Mouse (Mus musculus) embryonic facial prominence, embryonic 13.5 days (tissue): ENCODE measurements around the gene Fam3b. TPM values are rescaled to one million over a fixed set of nuclear protein-coding genes. Genes with fewer than 3 reads are reported as not detected.

Experiments used
- ATAC-seq: fragments of 200-750 bp; cut with Nextera tagmentation; 2 replicates; pipeline ENCODE4 v1.8.0; 2017; ENCODE audit warnings: low read depth; ENCODE audit not compliant: insufficient number of reproducible peaks, insufficient read depth, low FRiP score, low TSS enrichment
- H3K27ac ChIP-seq: fragments of 300-500 bp; sonication (generic); 2 replicates; pipeline ENCODE4 v1.5.1; 2015; ENCODE audit warnings: moderate library complexity, mild to moderate bottlenecking, inconsistent platforms
- H3K27me3 ChIP-seq: fragments of 300-500 bp; sonication (generic); 2 replicates; pipeline ENCODE4 v1.6.1; 2015; ENCODE audit warnings: mild to moderate bottlenecking, inconsistent platforms
- H3K36me3 ChIP-seq: fragments of 300-500 bp; sonication (generic); 2 replicates; pipeline ENCODE4 v1.6.1; 2015; ENCODE audit warnings: mild to moderate bottlenecking, inconsistent platforms
- H3K4me1 ChIP-seq: fragments of 300-500 bp; sonication (generic); 2 replicates; pipeline ENCODE4 v1.6.1; 2015; ENCODE audit warnings: inconsistent platforms
- H3K4me2 ChIP-seq: fragments of 300-500 bp; sonication (generic); 2 replicates; pipeline ENCODE4 v1.6.1; 2015; ENCODE audit warnings: moderate library complexity, mild to moderate bottlenecking, inconsistent platforms
- H3K4me3 ChIP-seq: fragments of 300-500 bp; sonication (generic); 2 replicates; pipeline ENCODE4 v1.5.1; 2015; ENCODE audit warnings: mild to moderate bottlenecking, inconsistent platforms
- H3K9ac ChIP-seq: fragments of 300-500 bp; sonication (generic); 2 replicates; pipeline ENCODE4 v1.6.1; 2015; ENCODE audit warnings: mild to moderate bottlenecking, inconsistent platforms
- H3K9me3 ChIP-seq: fragments of 300-500 bp; sonication (generic); 2 replicates; pipeline ENCODE4 v1.6.1; 2016; ENCODE audit warnings: inconsistent platforms
- WGBS: fragments of 180-500 bp; shearing (Covaris S2); methylation state at CpG from one replicate; pipeline ENCODE4 v1.1.7; 2015; ENCODE audit warnings: mixed read lengths; 5-methylcytosine and 5-hydroxymethylcytosine counted together
- polyA plus RNA-seq: library from polyadenylated mRNA; unstranded; fragments of >200 nt; fragmentation: Nextera tagmentation; extraction: Ambion mirVana; gene quantifications from 2 replicates; pipeline ENCODE4 v1.2.1, GENCODE M21; 2015

Gene Fam3b
- polyA plus RNA-seq, 1 experiment from 2014 or later = not detected

DNA sequence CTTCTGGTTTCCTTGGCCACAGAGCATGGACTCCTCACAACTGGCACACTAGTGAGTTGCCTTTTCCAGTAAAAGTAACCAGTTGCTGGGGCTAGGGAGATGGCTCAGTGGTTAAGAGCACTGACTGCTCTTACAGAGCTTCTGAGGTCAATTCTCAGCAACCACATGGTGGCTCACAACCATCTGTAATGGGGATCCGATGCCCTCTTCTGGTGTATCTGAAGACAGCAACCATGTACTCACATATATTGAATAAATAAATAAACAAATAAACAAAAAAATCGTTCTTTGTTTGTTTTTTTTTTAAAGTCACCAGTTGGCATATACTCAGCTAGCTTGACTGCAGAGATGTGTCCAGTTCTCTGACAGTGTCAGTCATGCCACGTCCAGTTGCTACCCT lies 1.7 kb upstream of the Fam3b start:
- Histone ChIP-seq H3K4me1 (no peaks in the 10 kb centered on the region), H3K4me2 (no peak overlapping the region), H3K4me3 (no peak overlapping the region), H3K27me3 (no peaks in the 10 kb centered on the region), H3K9ac (no peak overlapping the region), H3K27ac (no peak overlapping the region), H3K9me3 (no peaks in the 10 kb centered on the region), H3K36me3 (no peaks in the 10 kb centered on the region)
- 71% methylated on average over 3 of the region's 3 CpGs for WGBS
- no peak for ATAC-seq

DNA sequence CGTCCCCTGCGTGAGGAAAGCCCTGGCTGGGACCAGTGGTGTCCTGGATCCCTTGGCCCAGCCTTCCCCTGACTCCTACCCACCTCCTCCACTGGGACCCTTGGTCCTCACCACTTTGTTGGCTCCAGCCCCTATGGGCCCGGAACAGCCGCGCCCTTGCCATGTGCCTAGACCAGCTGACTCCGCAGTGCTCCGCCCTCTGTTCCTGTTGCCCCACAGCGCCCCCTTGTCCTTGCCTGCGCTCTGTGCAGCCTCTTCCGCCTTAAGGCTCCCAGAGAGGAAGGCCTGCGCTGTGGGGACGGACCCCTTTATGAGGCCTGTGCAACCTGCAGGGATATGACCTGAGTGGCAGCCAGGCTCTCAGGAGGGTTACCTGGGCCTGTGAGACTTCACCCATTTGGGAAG lies 2.3 kb downstream of the Fam3b start:
- H3K4me2 ChIP-seq = no peak overlapping the region
- no peaks in the 10 kb centered on the region for H3K36me3 ChIP-seq
- no peak overlapping the region for H3K27ac ChIP-seq
- WGBS = 87% methylated on average over 12 of the region's 12 CpGs
- no peaks in the 10 kb centered on the region for H3K9me3 ChIP-seq
- ATAC-seq = no peak; the same call in 1 of the 2 replicates
- H3K4me3 ChIP-seq = no peak overlapping the region
- no peaks in the 10 kb centered on the region for H3K27me3 ChIP-seq
- no peak overlapping the region for H3K9ac ChIP-seq
- 0 out of 2 replicates have a peak, but pooled peaks cover 4% of the 10 kb centered on the region for H3K4me1 ChIP-seq

DNA sequence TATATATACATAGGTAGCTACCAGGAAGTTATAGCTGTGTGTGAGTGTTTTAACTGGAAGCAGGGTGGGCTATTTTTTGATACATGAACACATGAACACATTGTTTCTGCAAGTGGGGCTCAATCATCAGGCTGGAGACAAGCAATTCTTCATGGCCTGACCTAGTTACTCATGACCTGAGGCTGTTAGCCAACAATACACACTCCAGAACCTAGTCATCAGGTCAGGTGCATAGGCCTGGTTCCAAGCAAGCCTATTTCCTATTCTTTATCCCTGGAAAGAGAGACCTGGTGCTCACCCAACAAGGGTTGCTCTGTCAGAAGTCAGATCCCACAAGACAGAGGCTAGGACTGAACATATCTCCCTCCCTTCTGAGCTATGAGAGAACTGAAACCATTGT lies 3.1 kb downstream of the Fam3b start:
- no peak for ATAC-seq
- Histone ChIP-seq H3K4me2 (no peak overlapping the region), H3K4me3 (no peak overlapping the region), H3K36me3 (no peaks in the 10 kb centered on the region), H3K27me3 (no peaks in the 10 kb centered on the region), H3K4me1 (0 out of 2 replicates have a peak, but pooled peaks cover 4% of the 10 kb centered on the region), H3K9me3 (no peaks in the 10 kb centered on the region), H3K9ac (no peak overlapping the region), H3K27ac (no peak overlapping the region)

DNA sequence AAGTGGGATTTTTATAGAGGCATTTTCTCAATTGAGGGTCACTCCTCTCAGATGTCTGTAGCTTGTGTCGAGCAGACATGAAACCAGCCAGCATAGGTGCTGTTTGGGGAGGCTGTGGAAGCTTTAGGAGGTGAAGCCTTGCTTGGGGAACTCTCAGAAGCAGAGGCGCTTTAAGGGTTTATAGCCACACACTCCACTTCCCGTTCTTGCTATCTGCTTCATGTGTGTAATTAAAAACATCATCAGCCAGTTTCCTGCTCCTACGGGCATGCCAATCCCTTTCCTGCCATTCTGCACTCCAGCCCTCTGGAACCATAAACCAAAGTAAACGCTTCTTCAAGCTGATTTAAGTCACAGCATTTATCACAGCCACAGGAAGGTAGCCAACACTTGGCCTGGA lies 3.8 kb downstream of the Fam3b start:
- Histone ChIP-seq H3K4me3 (no peak overlapping the region), H3K36me3 (no peaks in the 10 kb centered on the region), H3K27ac (no peak overlapping the region), H3K27me3 (no peaks in the 10 kb centered on the region), H3K4me2 (no peak overlapping the region), H3K4me1 (0 out of 2 replicates have a peak, but pooled peaks cover 4% of the 10 kb centered on the region), H3K9ac (no peak overlapping the region), H3K9me3 (no peaks in the 10 kb centered on the region)
- WGBS = 35% methylated on average over 5 of the region's 5 CpGs
- ATAC-seq = no peak

DNA sequence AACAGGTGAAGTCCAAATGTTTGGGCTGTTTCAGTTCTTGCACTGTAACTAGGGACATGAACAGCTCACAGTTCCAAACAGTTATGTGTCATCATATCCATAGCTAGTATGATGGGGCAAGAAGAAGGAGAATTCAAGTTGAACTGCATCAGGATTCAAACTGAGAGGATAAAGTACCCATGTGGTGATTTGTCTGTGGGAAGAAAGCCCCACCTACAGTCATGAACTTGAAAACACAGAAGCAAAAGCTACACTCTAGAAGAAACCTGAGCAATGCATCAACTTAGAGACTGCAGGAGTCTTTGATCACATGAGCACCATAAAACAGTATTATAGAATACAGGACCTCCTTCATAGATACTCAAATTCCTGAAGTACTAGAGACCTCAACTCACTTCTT lies 6.8 kb downstream of the Fam3b start:
- Histone ChIP-seq H3K4me3 (no peak overlapping the region), H3K9ac (no peak overlapping the region), H3K27me3 (no peaks in the 10 kb centered on the region), H3K27ac (no peak overlapping the region), H3K4me2 (no peak overlapping the region), H3K4me1 (0 out of 2 replicates have a peak, but pooled peaks cover 4% of the 10 kb centered on the region), H3K36me3 (no peaks in the 10 kb centered on the region), H3K9me3 (no peaks in the 10 kb centered on the region)
- no peak for ATAC-seq

DNA sequence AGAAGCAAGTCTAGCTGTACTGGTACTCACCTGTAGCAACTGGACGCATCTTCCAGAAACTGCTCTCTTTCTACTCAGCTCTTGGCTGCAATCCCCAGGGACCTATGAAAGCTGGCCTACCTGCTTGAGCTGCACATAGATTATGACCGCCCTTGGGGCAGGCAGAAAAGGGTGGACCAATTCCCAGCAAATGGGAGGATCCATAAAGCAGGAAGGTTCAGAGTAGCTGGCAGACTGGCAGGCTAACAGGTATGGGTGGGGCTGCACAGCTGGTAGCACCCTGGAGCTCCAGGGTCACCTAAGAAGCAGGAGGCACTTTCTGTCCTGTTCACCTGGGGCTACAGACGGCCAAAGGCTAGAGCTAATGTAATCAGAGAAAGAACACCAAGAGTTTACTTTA lies 9.8 kb downstream of the Fam3b start:
- Histone ChIP-seq H3K9ac (no peak overlapping the region), H3K27ac (no peak overlapping the region), H3K36me3 (no peaks in the 10 kb centered on the region), H3K4me3 (no peak overlapping the region), H3K9me3 (no peaks in the 10 kb centered on the region), H3K4me2 (no peak overlapping the region), H3K27me3 (no peaks in the 10 kb centered on the region), H3K4me1 (no peaks in the 10 kb centered on the region)
- no peak for ATAC-seq
- WGBS = 80% methylated on average over 3 of the region's 3 CpGs

DNA sequence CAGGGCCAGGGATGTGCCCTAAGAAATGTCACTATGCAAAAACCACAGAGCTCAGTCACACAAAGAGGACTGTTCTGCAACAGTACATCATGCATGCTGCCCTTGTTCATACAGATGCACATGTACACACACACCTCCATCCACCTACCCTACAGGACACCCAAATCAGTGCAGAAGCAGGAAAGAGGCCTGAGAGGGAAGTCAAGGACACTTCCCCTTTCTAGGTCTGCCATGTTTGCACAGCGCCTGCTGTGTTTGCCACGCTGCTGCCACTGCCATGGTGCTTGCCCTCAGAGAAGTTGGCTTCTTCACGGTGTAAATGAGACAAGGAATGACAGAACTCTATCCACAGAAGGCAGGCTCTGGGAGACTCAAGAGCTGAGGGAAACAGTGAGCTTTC lies 10.8 kb downstream of the Fam3b start:
- no peak for ATAC-seq
- no peak overlapping the region for H3K27ac ChIP-seq
- H3K4me1 ChIP-seq = no peaks in the 10 kb centered on the region
- no peaks in the 10 kb centered on the region for H3K36me3 ChIP-seq
- H3K27me3 ChIP-seq = no peaks in the 10 kb centered on the region
- 88% methylated on average over 3 of the region's 3 CpGs for WGBS
- no peak overlapping the region for H3K9ac ChIP-seq
- no peaks in the 10 kb centered on the region for H3K9me3 ChIP-seq
- no peak overlapping the region for H3K4me2 ChIP-seq
- H3K4me3 ChIP-seq = no peak overlapping the region

DNA sequence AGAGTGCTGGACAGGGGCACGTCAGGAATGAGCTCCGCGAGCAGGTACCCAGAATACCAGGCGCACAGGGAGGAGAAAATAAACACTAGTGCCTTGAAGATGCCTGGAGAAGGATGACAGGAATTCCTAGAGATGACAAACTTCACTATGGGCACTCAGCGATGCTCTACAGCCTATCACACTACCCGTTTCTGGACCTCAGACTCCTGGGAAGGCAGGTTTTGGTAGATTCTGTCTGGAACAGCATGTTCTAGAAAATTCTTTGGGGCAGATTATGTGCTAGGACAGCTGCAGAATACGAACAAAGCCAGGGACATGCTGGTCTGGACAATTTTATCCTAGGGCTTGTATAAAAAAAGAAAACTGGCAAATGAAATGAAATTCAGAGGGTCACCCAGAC lies 13.7 kb downstream of the Fam3b start:
- no peak overlapping the region for H3K27ac ChIP-seq
- no peaks in the 10 kb centered on the region for H3K36me3 ChIP-seq
- no peaks in the 10 kb centered on the region for H3K9me3 ChIP-seq
- no peak overlapping the region for H3K4me2 ChIP-seq
- H3K27me3 ChIP-seq = no peaks in the 10 kb centered on the region
- 91% methylated on average over 7 of the region's 7 CpGs for WGBS
- no peak overlapping the region for H3K4me3 ChIP-seq
- no peaks in the 10 kb centered on the region for H3K4me1 ChIP-seq
- ATAC-seq = no peak
- no peak overlapping the region for H3K9ac ChIP-seq

DNA sequence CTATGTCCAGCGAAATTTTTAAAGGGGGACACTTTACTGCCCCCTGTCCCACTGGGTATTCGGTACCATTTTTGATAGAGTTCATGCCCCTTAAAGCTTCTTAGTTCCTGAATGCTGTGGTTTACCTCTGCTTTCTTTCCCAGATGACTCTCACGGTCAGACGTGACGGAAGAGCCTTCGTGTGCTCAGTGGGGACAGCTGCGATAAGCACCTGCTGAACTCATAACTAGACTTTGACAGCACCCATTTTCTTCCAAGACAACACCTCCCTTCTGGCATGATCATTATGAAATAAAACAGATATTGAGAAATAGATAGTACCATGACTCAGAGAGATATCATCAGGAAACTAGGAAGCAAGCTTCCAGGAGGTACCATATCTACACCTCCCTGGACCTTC lies 15.2 kb downstream of the Fam3b start:
- Histone ChIP-seq H3K27me3 (no peaks in the 10 kb centered on the region), H3K9me3 (no peaks in the 10 kb centered on the region), H3K9ac (no peak overlapping the region), H3K36me3 (no peaks in the 10 kb centered on the region), H3K4me1 (no peaks in the 10 kb centered on the region), H3K4me3 (no peak overlapping the region), H3K27ac (no peak overlapping the region), H3K4me2 (no peak overlapping the region)
- 86% methylated on average over 7 of the region's 7 CpGs for WGBS
- no peak for ATAC-seq

DNA sequence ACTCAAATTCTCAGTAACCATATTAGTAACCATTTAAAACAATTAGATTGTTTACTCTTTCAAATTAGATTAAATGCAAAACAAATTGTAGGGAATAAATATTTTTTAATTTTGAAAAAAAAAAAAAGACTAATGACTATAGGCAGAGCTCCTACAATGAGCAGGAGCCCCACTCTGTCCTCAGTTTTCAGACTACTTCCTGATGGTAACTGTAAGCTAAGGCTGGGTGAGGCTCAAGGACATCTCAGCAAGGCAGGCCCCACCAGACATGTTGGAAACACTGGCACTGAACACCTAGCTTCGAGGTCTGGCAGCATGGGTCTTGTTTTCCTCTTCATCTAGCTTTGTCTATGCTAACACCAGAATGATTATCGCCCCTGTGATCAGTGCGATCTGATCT lies 16.5 kb downstream of the Fam3b start:
- no peak overlapping the region for H3K4me2 ChIP-seq
- no peaks in the 10 kb centered on the region for H3K27me3 ChIP-seq
- ATAC-seq = no peak
- H3K4me3 ChIP-seq = no peak overlapping the region
- 90% methylated on average over 3 of the region's 3 CpGs for WGBS
- H3K36me3 ChIP-seq = no peaks in the 10 kb centered on the region
- H3K4me1 ChIP-seq = no peaks in the 10 kb centered on the region
- no peak overlapping the region for H3K27ac ChIP-seq
- no peaks in the 10 kb centered on the region for H3K9me3 ChIP-seq
- no peak overlapping the region for H3K9ac ChIP-seq

DNA sequence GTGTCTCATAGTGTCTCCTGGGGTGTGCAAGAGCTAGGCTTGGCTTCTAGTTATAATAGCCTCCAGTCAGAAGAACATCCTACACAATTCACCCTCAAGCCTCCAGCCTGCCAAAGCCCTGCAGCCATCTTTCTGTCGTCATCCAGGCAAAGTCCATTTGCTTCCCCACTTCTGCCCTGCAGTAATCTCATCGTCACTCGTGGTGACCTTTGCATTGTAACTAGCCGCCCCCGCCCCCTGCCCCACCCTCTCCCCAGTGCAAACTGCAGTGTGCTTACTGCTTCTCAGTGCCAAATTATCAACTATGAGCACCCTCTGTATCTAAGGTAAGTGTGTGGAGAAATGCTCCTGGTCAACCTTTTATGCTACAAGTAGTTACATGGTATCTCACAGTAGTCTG lies 16.9 kb downstream of the Fam3b start:
- no peak overlapping the region for H3K9ac ChIP-seq
- no peaks in the 10 kb centered on the region for H3K4me1 ChIP-seq
- no peaks in the 10 kb centered on the region for H3K27me3 ChIP-seq
- no peak for ATAC-seq
- H3K27ac ChIP-seq = no peak overlapping the region
- no peaks in the 10 kb centered on the region for H3K9me3 ChIP-seq
- WGBS = 59% methylated on average over 5 of the region's 5 CpGs
- no peaks in the 10 kb centered on the region for H3K36me3 ChIP-seq
- H3K4me2 ChIP-seq = no peak overlapping the region
- no peak overlapping the region for H3K4me3 ChIP-seq

DNA sequence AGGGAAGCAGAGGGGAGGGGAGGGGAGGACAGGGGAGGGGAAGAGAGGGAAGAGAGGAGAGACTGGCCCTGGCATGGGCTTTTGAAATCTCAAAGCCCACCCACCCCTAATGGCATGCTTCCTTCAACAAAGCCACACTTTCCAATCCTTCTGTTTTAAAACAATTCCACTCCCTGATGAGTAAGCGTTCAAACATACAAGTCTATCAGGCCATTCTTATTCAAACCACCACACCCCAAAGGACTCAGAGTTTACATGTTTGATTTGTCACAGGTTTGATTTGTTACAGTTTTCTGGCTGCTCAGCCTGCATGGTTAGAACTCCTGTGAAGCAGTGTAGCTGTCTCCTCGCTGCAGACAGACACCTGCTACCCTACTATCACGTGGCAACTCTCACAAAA lies 18.6 kb downstream of the Fam3b start:
- H3K4me1 ChIP-seq = no peaks in the 10 kb centered on the region
- H3K36me3 ChIP-seq = no peaks in the 10 kb centered on the region
- no peak overlapping the region for H3K9ac ChIP-seq
- no peaks in the 10 kb centered on the region for H3K27me3 ChIP-seq
- no peak overlapping the region for H3K4me3 ChIP-seq
- no peaks in the 10 kb centered on the region for H3K9me3 ChIP-seq
- no peak overlapping the region for H3K27ac ChIP-seq
- ATAC-seq = no peak
- no peak overlapping the region for H3K4me2 ChIP-seq
- WGBS = 50% methylated on average over 3 of the region's 3 CpGs

DNA sequence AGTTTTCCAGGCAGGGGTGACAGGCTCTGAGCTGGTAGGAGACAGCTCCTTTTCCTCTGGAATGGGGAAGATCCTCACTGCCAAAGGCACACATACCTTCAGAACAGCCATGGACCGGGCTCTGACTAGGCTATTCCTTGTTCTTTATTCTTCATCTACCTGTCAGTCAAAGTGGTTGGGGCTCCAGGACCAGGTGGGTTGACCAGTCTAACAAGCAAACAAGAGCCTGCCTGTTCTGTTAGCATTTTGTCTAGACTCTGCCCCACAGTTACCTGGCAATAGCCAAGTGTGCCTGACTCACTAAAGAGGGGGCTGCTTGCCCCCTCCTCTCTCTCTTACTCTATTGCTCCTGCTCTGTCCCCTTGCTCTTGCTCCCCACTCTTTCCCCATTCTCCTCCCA lies 22.2 kb downstream of the Fam3b start:
- Histone ChIP-seq H3K27ac (no peak overlapping the region), H3K27me3 (no peaks in the 10 kb centered on the region), H3K9me3 (no peaks in the 10 kb centered on the region), H3K36me3 (no peaks in the 10 kb centered on the region), H3K4me2 (no peak overlapping the region), H3K9ac (no peak overlapping the region), H3K4me1 (no peaks in the 10 kb centered on the region), H3K4me3 (no peak overlapping the region)
- no peak for ATAC-seq
- 64% methylated on average over 1 of the region's 1 CpGs for WGBS
